Mouse (Mus musculus) liver, embryonic 14.5 days (tissue): ENCODE measurements around the gene Taf1c. TPM values are rescaled to one million over a fixed set of nuclear protein-coding genes. Genes with fewer than 3 reads are reported as not detected.
A peak's percentile ranks its signal among the peaks of the same experiment; 100 is the strongest.

Source experiments
- ATAC-seq: fragments of 200-750 bp; cut with Nextera tagmentation; 2 replicates; pipeline ENCODE4 v1.8.0; 2017; ENCODE audit warnings: moderate number of reproducible peaks, mild to moderate bottlenecking, moderate library complexity; ENCODE audit not compliant: insufficient read depth
- DNase-seq, 3 experiments: peaks; one replicate each; pipeline ENCODE4 v3.0.0-alpha.2; 2012 to 2013; ENCODE audit warnings: low read depth in 3 of 3, low spot score in 3 of 3
- H3K27ac ChIP-seq: fragments of 300-500 bp; sonication (generic); 2 replicates; pipeline ENCODE4 v1.5.1; 2014; ENCODE audit warnings: moderate library complexity, mild to moderate bottlenecking, control low read depth, inconsistent platforms
- H3K27me3 ChIP-seq: fragments of 300-500 bp; sonication (generic); 2 replicates; pipeline ENCODE4 v1.6.1; 2014; ENCODE audit warnings: mild to moderate bottlenecking, low read length, moderate library complexity; ENCODE audit not compliant: control insufficient read depth, insufficient read depth
- H3K36me3 ChIP-seq: fragments of 300-500 bp; sonication (generic); replicated peaks from 2 replicates; pipeline ENCODE4 v1.6.1; 2014; ENCODE audit warnings: low read depth; ENCODE audit not compliant: control insufficient read depth, insufficient read depth
- H3K4me1 ChIP-seq, 2 experiments: fragments of 200-500 bp in 1 of 2; fragments of 300-500 bp in 1 of 2; sonication (generic) in 1 of 2; replicated peaks; 2 replicates each; pipeline ENCODE4 v1.6.1; 2012 to 2014; ENCODE audit warnings: antibody characterized with exemption in 1 of 2, inconsistent platforms in 1 of 2, low read length in 1 of 2; ENCODE audit not compliant: control insufficient read depth in 2 of 2, insufficient read depth in 2 of 2
- H3K4me2 ChIP-seq: fragments of 300-500 bp; sonication (generic); 2 replicates; pipeline ENCODE4 v1.6.1; 2014; ENCODE audit warnings: low read depth, mild to moderate bottlenecking, control low read depth, moderate library complexity
- H3K4me3 ChIP-seq, 2 experiments: fragments of 200-500 bp in 1 of 2; fragments of 300-500 bp in 1 of 2; sonication (generic) in 1 of 2; 2 replicates each; pipeline ENCODE4 v1.5.1; 2012 to 2014; ENCODE audit warnings: low read depth in 2 of 2, low read length in 2 of 2, mild to moderate bottlenecking in 2 of 2, control low read depth in 1 of 2, inconsistent platforms in 1 of 2, moderate library complexity in 1 of 2; ENCODE audit not compliant: insufficient read depth in 1 of 2
- H3K9ac ChIP-seq: fragments of 300-500 bp; sonication (generic); replicated peaks from 2 replicates; pipeline ENCODE4 v1.6.1; 2014; ENCODE audit warnings: mild to moderate bottlenecking, control low read depth, moderate library complexity
- H3K9me3 ChIP-seq: fragments of 300-500 bp; sonication (generic); 2 replicates; pipeline ENCODE4 v1.6.1; 2016; ENCODE audit warnings: low read length, mixed read lengths; ENCODE audit not compliant: control insufficient read depth
- CTCF ChIP-seq: IDR thresholded peaks from 2 replicates; pipeline ENCODE4 v1.5.1; 2016; ENCODE audit warnings: antibody characterized with exemption, low read depth, control low read depth
- EP300 ChIP-seq: IDR thresholded peaks from 2 replicates; pipeline ENCODE4 v1.6.1; 2016; ENCODE audit warnings: antibody characterized with exemption, low read depth
- WGBS: fragments of 180-500 bp; shearing (Covaris S2); extraction: QIAGEN DNeasy Blood & Tissue Kit; methylation state at CpG from one replicate; pipeline ENCODE4 v1.1.7; 2014; ENCODE audit not compliant: insufficient replicate concordance; 5-methylcytosine and 5-hydroxymethylcytosine counted together
- polyA plus RNA-seq, 2 experiments: library from polyadenylated mRNA; depleted of rRNA in 1 of 2; stranded (reverse) in 1 of 2; unstranded in 1 of 2; fragments of >200 nt; fragmentation: Nextera tagmentation in 1 of 2; extraction: Ambion mirVana in 1 of 2; gene quantifications; 2 replicates each; pipeline versions ENCODE4 v1.2.1 to v1.2.3; 2012 to 2014

Taf1c gene
- polyA plus RNA-seq, 2 experiments: 4.7 to 6.6 TPM

- H3K4me1 ChIP-seq: peaks cover 17 to 25% of the 10 kb centered on the region in 2 experiments
Observed at GRCm38 (mm10) chr8:119555861-119556260, 49.2 kb downstream of the Taf1c start.

GRCm38 (mm10) chr8:119552967-119553366 lies 52.1 kb downstream of the Taf1c start:
- H3K4me2 ChIP-seq: no peak overlapping the region

More at GRCm38 (mm10) chr8:119555861-119556260, 49.2 kb downstream of the Taf1c start:
- no peaks in the 10 kb centered on the region for H3K27me3 ChIP-seq
- DNase-seq (no peak), ATAC-seq (no peak)
- no peaks in the 10 kb centered on the region for H3K36me3 ChIP-seq
- H3K9ac ChIP-seq: no peak overlapping the region
- TF ChIP-seq EP300 (no peak), CTCF (no peak)
- no peak overlapping the region for H3K27ac ChIP-seq
- H3K9me3 ChIP-seq: no peaks in the 10 kb centered on the region
- no peak overlapping the region for H3K4me2 ChIP-seq
- WGBS: 79% methylated on average over 6 of the region's 6 CpGs
- H3K4me3 ChIP-seq: no peak overlapping the region

GRCm38 (mm10) chr8:119548560-119549113 lies 56.4 kb downstream of the Taf1c start:
- no peak overlapping the region for H3K4me2 ChIP-seq
- 67% methylated on average over 7 of the region's 7 CpGs for WGBS
- H3K4me1 ChIP-seq: peaks cover 6 to 9% of the 10 kb centered on the region in 2 experiments
- TF ChIP-seq CTCF: no peak
- TF ChIP-seq EP300: no peak
- DNase-seq (no peak), ATAC-seq (no peak)
- H3K9me3 ChIP-seq: no peaks in the 10 kb centered on the region
- no peak overlapping the region for H3K27ac ChIP-seq
- no peak overlapping the region for H3K9ac ChIP-seq
- H3K27me3 ChIP-seq: no peaks in the 10 kb centered on the region
- no peak overlapping the region for H3K4me3 ChIP-seq
- peaks cover 23% of the 10 kb centered on the region for H3K36me3 ChIP-seq

More at GRCm38 (mm10) chr8:119552967-119553366, 52.1 kb downstream of the Taf1c start:
- Histone ChIP-seq H3K36me3 (no peaks in the 10 kb centered on the region), H3K9ac (no peak overlapping the region), H3K4me1 (peaks cover 17 to 19% of the 10 kb centered on the region in 2 experiments), H3K4me3 (no peak overlapping the region), H3K9me3 (no peaks in the 10 kb centered on the region), H3K27ac (no peak overlapping the region), H3K27me3 (no peaks in the 10 kb centered on the region)
- ATAC-seq: peak; percentile 27
- no peak for TF ChIP-seq CTCF
- TF ChIP-seq EP300: no peak
- 35% methylated on average over 2 of the region's 2 CpGs for WGBS
- DNase-seq: no peak

Other genes starting within 250 kb of the Taf1c start
- gene Mlycd, start 210.3 kb downstream of the Taf1c start, polyA plus RNA-seq (2012; rRNA removed): 6.0 and 6.4 TPM in 2 replicates
- 8.1 and 9.6 TPM in 2 replicates for gene Mlycd, start 210.3 kb downstream of the Taf1c start, polyA plus RNA-seq (2014; fragmentation: Nextera tagmentation; extraction: Ambion mirVana)
- 18.8 and 23.0 TPM in 2 replicates for gene Osgin1, start 171.1 kb downstream of the Taf1c start, polyA plus RNA-seq (2012; rRNA removed)
- 16.0 and 17.0 TPM in 2 replicates for gene Osgin1, start 171.1 kb downstream of the Taf1c start, polyA plus RNA-seq (2014; fragmentation: Nextera tagmentation; extraction: Ambion mirVana)
- gene Necab2, start 158.5 kb downstream of the Taf1c start, polyA plus RNA-seq (2012; rRNA removed): 0.06 and 0.14 TPM in 2 replicates
- not detected in 2 replicates for gene Necab2, start 158.5 kb downstream of the Taf1c start, polyA plus RNA-seq (2014; fragmentation: Nextera tagmentation; extraction: Ambion mirVana)
- gene Slc38a8, start 103.5 kb downstream of the Taf1c start, polyA plus RNA-seq (2012; rRNA removed): 0.02 TPM in 1 of 2 replicates, not detected in the other
- gene Slc38a8, start 103.5 kb downstream of the Taf1c start, polyA plus RNA-seq (2014; fragmentation: Nextera tagmentation; extraction: Ambion mirVana): not detected in 2 replicates
- 18.2 and 23.7 TPM in 2 replicates for gene Mbtps1, start 46.5 kb downstream of the Taf1c start, polyA plus RNA-seq (2012; rRNA removed)
- gene Mbtps1, start 46.5 kb downstream of the Taf1c start, polyA plus RNA-seq (2014; fragmentation: Nextera tagmentation; extraction: Ambion mirVana): 19.6 and 21.4 TPM in 2 replicates
- gene Hsdl1, start 30.0 kb downstream of the Taf1c start, polyA plus RNA-seq (2012; rRNA removed): 6.9 and 7.5 TPM in 2 replicates
- 17.0 and 19.3 TPM in 2 replicates for gene Hsdl1, start 30.0 kb downstream of the Taf1c start, polyA plus RNA-seq (2014; fragmentation: Nextera tagmentation; extraction: Ambion mirVana)
- 0.03 and 0.06 TPM in 2 replicates for gene Dnaaf1, start 30.0 kb downstream of the Taf1c start, polyA plus RNA-seq (2012; rRNA removed)
- 0.04 and 0.13 TPM in 2 replicates for gene Dnaaf1, start 30.0 kb downstream of the Taf1c start, polyA plus RNA-seq (2014; fragmentation: Nextera tagmentation; extraction: Ambion mirVana)
- gene Adad2, start 7.5 kb upstream of the Taf1c start, polyA plus RNA-seq (2012; rRNA removed): not detected in 2 replicates
- gene Adad2, start 7.5 kb upstream of the Taf1c start, polyA plus RNA-seq (2014; fragmentation: Nextera tagmentation; extraction: Ambion mirVana): not detected in 2 replicates
- gene Kcng4, start 30.5 kb upstream of the Taf1c start, polyA plus RNA-seq (2012; rRNA removed): not detected in 2 replicates
- gene Kcng4, start 30.5 kb upstream of the Taf1c start, polyA plus RNA-seq (2014; fragmentation: Nextera tagmentation; extraction: Ambion mirVana): not detected in 2 replicates
- gene Wfdc1, start 61.1 kb upstream of the Taf1c start, polyA plus RNA-seq (2012; rRNA removed): 0.95 and 0.99 TPM in 2 replicates
- gene Wfdc1, start 61.1 kb upstream of the Taf1c start, polyA plus RNA-seq (2014; fragmentation: Nextera tagmentation; extraction: Ambion mirVana): 1.3 and 2.1 TPM in 2 replicates
- 0.08 and 0.11 TPM in 2 replicates for gene Atp2c2, start 94.8 kb upstream of the Taf1c start, polyA plus RNA-seq (2012; rRNA removed)
- gene Atp2c2, start 94.8 kb upstream of the Taf1c start, polyA plus RNA-seq (2014; fragmentation: Nextera tagmentation; extraction: Ambion mirVana): 0.08 and 0.10 TPM in 2 replicates
- 2.7 and 2.8 TPM in 2 replicates for gene Tldc1, start 173.2 kb upstream of the Taf1c start, polyA plus RNA-seq (2012; rRNA removed)
- gene Tldc1, start 173.2 kb upstream of the Taf1c start, polyA plus RNA-seq (2014; fragmentation: Nextera tagmentation; extraction: Ambion mirVana): 1.3 and 2.0 TPM in 2 replicates
- gene Cotl1, start 235.3 kb upstream of the Taf1c start, polyA plus RNA-seq (2012; rRNA removed): 57.0 and 59.6 TPM in 2 replicates
- 77.7 and 88.7 TPM in 2 replicates for gene Cotl1, start 235.3 kb upstream of the Taf1c start, polyA plus RNA-seq (2014; fragmentation: Nextera tagmentation; extraction: Ambion mirVana)